Mouse (Mus musculus): Measurements from ENCODE around the gene Rhbdd3.

GRCm38 (mm10) chr11:5095877-5096276, 2.8 kb upstream of the Rhbdd3 start:
- TF ChIP-seq CTCF (conservative IDR thresholded peaks at IDR 0.05; ENCODE audit: insufficient read depth, insufficient read length, low read depth, low read length) (no peak), POLR2A (IDR thresholded peaks at IDR 0.05; ENCODE audit: low read depth, low read length) (no peak)

All from kidney, adult 2 months (tissue).